Mouse (Mus musculus) C2C12 (cell line): Measurements from ENCODE around the gene AU022751.
"Not testable (repeated sequence)": the region's sequence is repeated elsewhere in the genome, so short reads cannot be mapped to it uniquely, and the experiment has no call there.

ENCODE experiments used
- CEBPB ChIP-seq: IDR thresholded peaks from one replicate; pipeline ENCODE4 v1.6.1; 2011; ENCODE audit warnings: low read depth, mild to moderate bottlenecking, control low read depth, moderate library complexity
- CTCF ChIP-seq: IDR thresholded peaks from one replicate; pipeline ENCODE4 v1.5.1; 2011; ENCODE audit not compliant: control insufficient read depth, insufficient read depth, insufficient read length
- MAX ChIP-seq: IDR thresholded peaks from one replicate; pipeline ENCODE4 v1.6.1; 2011; ENCODE audit warnings: mild to moderate bottlenecking, control low read depth
- MYOD1 ChIP-seq: IDR thresholded peaks from one replicate; pipeline ENCODE4 v1.6.1; 2011; ENCODE audit warnings: low read depth; ENCODE audit not compliant: control insufficient read depth, insufficient read length

- not testable (repeated sequence) for TF ChIP-seq MAX, CTCF, MYOD1, CEBPB
Measured at GRCm38 (mm10) chrX:6047066-6047935, 35.9 kb downstream of the AU022751 start, which contains the start of gene Nudt11.
